In genomic region chr17:65712861-65713535, GRCm38 (mm10) we compare ENCODE assay signal across 15 mouse cellular contexts. TPM values are rescaled to one million over a fixed set of nuclear protein-coding genes. Genes with fewer than 3 reads are reported as not detected.
DNase-seq lines count a peak whose midpoint lies in the region; ATAC-seq lines count a peak whose summit lies in the region.
"Had no signal": no experiment of that assay in that cellular context is flagged by ENCODE, and none has a peak within 500 bp of the region (broad histone marks: within the 10 kb centered on the region; RNA-seq: fewer than 3 reads in every experiment).

No protein-coding gene starts in this region.

- 92% methylated on average over 13 of the region's 13 CpGs for WGBS in heart, embryonic 12.5 days
- WGBS in midbrain, embryonic 10.5 days = 94% methylated on average over 13 of the region's 13 CpGs
- WGBS in kidney, embryonic 15.5 days = 93% methylated on average over 13 of the region's 13 CpGs

- ATAC-seq in heart, embryonic 12.5 days (ENCODE audit: insufficient number of reproducible peaks, low FRiP score) = no peak
- no peak for ATAC-seq in kidney, embryonic 15.5 days (replicated peaks; ENCODE audit: low FRiP score)
- ATAC-seq: intestine, embryonic 15.5 days had no signal

- no peak overlapping the region for H3K4me3 ChIP-seq in heart, embryonic 12.5 days
- no peak overlapping the region for H3K4me3 ChIP-seq in midbrain, embryonic 10.5 days
- H3K4me3 ChIP-seq in kidney, embryonic 15.5 days (replicated peaks) = no peak overlapping the region
- H3K4me3 ChIP-seq: embryonic facial prominence, embryonic 15.5 days; intestine, embryonic 15.5 days had no signal

- no peaks in the 10 kb centered on the region for H3K27me3 ChIP-seq in heart, embryonic 12.5 days (replicated peaks)
- H3K27me3 ChIP-seq in midbrain, embryonic 10.5 days (ENCODE audit: low read depth, poor library complexity, severe bottlenecking) = no peaks in the 10 kb centered on the region
- no peaks in the 10 kb centered on the region for H3K27me3 ChIP-seq in kidney, embryonic 15.5 days
- H3K27me3 ChIP-seq: embryonic facial prominence, embryonic 15.5 days; intestine, embryonic 15.5 days had no signal

- H3K27ac ChIP-seq in heart, embryonic 12.5 days (ENCODE audit: poor library complexity, severe bottlenecking) = no peak overlapping the region
- no peak overlapping the region for H3K27ac ChIP-seq in midbrain, embryonic 10.5 days (replicated peaks)
- H3K27ac ChIP-seq in kidney, embryonic 15.5 days = no peak overlapping the region
- H3K27ac ChIP-seq: embryonic facial prominence, embryonic 15.5 days; intestine, embryonic 15.5 days had no signal

- no peaks in the 10 kb centered on the region for H3K4me1 ChIP-seq in heart, embryonic 12.5 days (replicated peaks)
- H3K4me1 ChIP-seq in midbrain, embryonic 10.5 days = no peaks in the 10 kb centered on the region
- H3K4me1 ChIP-seq in kidney, embryonic 15.5 days = no peaks in the 10 kb centered on the region
- H3K4me1 ChIP-seq: embryonic facial prominence, embryonic 15.5 days; intestine, embryonic 15.5 days had no signal

- H3K36me3 ChIP-seq in heart, embryonic 12.5 days = peaks cover 23% of the 10 kb centered on the region
- peaks cover 43% of the 10 kb centered on the region for H3K36me3 ChIP-seq in midbrain, embryonic 10.5 days
- peaks cover 18% of the 10 kb centered on the region; the same call in 1 of the 2 replicates for H3K36me3 ChIP-seq in kidney, embryonic 15.5 days
- H3K36me3 ChIP-seq: intestine, embryonic 15.5 days had no signal

- no peak overlapping the region for H3K4me2 ChIP-seq in heart, embryonic 12.5 days
- no peak overlapping the region for H3K4me2 ChIP-seq in kidney, embryonic 15.5 days
- H3K4me2 ChIP-seq: embryonic facial prominence, embryonic 15.5 days; intestine, embryonic 15.5 days; midbrain, embryonic 11.5 days had no signal

- H3K9me3 ChIP-seq in heart, embryonic 12.5 days (replicated peaks) = peaks cover 8% of the 10 kb centered on the region
- peaks cover 21% of the 10 kb centered on the region; the same call in 1 of the 2 replicates for H3K9me3 ChIP-seq in midbrain, embryonic 10.5 days (replicated peaks)
- peaks cover 3% of the 10 kb centered on the region; the same call in 1 of the 2 replicates for H3K9me3 ChIP-seq in kidney, embryonic 15.5 days (replicated peaks)
- H3K9me3 ChIP-seq: intestine, embryonic 15.5 days had no signal

- no peak overlapping the region for H3K9ac ChIP-seq in heart, embryonic 12.5 days
- no peak overlapping the region for H3K9ac ChIP-seq in kidney, embryonic 15.5 days
- H3K9ac ChIP-seq: embryonic facial prominence, embryonic 15.5 days; intestine, embryonic 15.5 days had no signal

- peak; percentile 61 to 72 for DNase-seq in heart, adult 18-20 months
- peak; percentile 48 for DNase-seq in Muller cell, postnatal 12 days (ENCODE audit: inconsistent ontology term)
- peak; percentile 72 to 82 for DNase-seq in cerebellum, adult 18-20 months
- peak; percentile 51 for DNase-seq in heart, adult 8-10 months (ENCODE audit: low spot score)
- DNase-seq in midbrain, embryonic 10.5 days (ENCODE audit: low spot score) = no peak
- DNase-seq: kidney, postnatal 36 days; lung, adult 18-20 months; lung, postnatal 36 days; spleen, adult 18-20 months; thymus, postnatal 14 days had no signal

RNA-seq across cellular contexts. Expression of gene Rab31, which starts 59.6 kb away (rescaled TPM):
- 10 to 100 TPM; 13.8 to 16.8 TPM for total RNA-seq in heart, adult 18-20 months (2021)
- 31.2 and 33.4 TPM in 2 replicates for polyA plus RNA-seq in heart, embryonic 12.5 days (2016; fragmentation: Nextera tagmentation; extraction: Ambion mirVana)
- 10 to 100 TPM in 3 of 4 experiments, 1 to 10 TPM in 1; 9.5 to 15.5 (median 12.9) TPM for total RNA-seq in heart, adult 8-10 months (2022)
- polyA plus RNA-seq in midbrain, embryonic 10.5 days (2016; fragmentation: Nextera tagmentation; extraction: Ambion mirVana) = 62.5 and 67.3 TPM in 2 replicates
- 32.9 and 33.6 TPM in 2 replicates for polyA plus RNA-seq in kidney, embryonic 15.5 days (2015; fragmentation: Nextera tagmentation; extraction: Ambion mirVana)
